Comparison of ENCODE assay signal across 24 mouse cellular contexts in genomic region chr2:108920111-108920510, GRCm38 (mm10).
DNase-seq lines count a peak whose midpoint lies in the region; ATAC-seq and TF ChIP-seq lines count a peak whose summit lies in the region.
"Had no signal": no experiment of that assay in that cellular context is flagged by ENCODE, and none has a peak within 500 bp of the region (broad histone marks: within the 10 kb centered on the region; RNA-seq: fewer than 3 reads in every experiment).

No protein-coding gene starts in this region.

- no peaks in the 10 kb centered on the region for H3K27me3 ChIP-seq in embryonic facial prominence, embryonic 14.5 days (replicated peaks; ENCODE audit: control insufficient read depth, insufficient read depth, low read length)
- no peaks in the 10 kb centered on the region for H3K27me3 ChIP-seq in embryonic facial prominence, embryonic 10.5 days (replicated peaks; ENCODE audit: low read depth, poor library complexity, severe bottlenecking)
- H3K27me3 ChIP-seq in kidney, postnatal 0 days (ENCODE audit: insufficient read depth, low read length): no peaks in the 10 kb centered on the region
- no peaks in the 10 kb centered on the region for H3K27me3 ChIP-seq in neural tube, embryonic 14.5 days (ENCODE audit: control insufficient read depth, insufficient read depth, low read length)
- no peaks in the 10 kb centered on the region for H3K27me3 ChIP-seq in neural tube, embryonic 15.5 days (replicated peaks)
- H3K27me3 ChIP-seq: heart, embryonic 15.5 days; neural tube, embryonic 13.5 days had no signal

- H3K4me1 ChIP-seq in embryonic facial prominence, embryonic 14.5 days (ENCODE audit: control insufficient read depth, insufficient read depth, low read length): no peaks in the 10 kb centered on the region
- H3K4me1 ChIP-seq in embryonic facial prominence, embryonic 10.5 days: no peaks in the 10 kb centered on the region
- no peaks in the 10 kb centered on the region for H3K4me1 ChIP-seq in kidney, postnatal 0 days (replicated peaks; ENCODE audit: insufficient read depth, low read length)
- H3K4me1 ChIP-seq in neural tube, embryonic 14.5 days (ENCODE audit: control insufficient read depth, insufficient read depth, low read length): no peaks in the 10 kb centered on the region
- no peaks in the 10 kb centered on the region for H3K4me1 ChIP-seq in neural tube, embryonic 15.5 days
- H3K4me1 ChIP-seq: heart, embryonic 15.5 days; limb, embryonic 10.5 days; neural tube, embryonic 13.5 days had no signal

- H3K9me3 ChIP-seq in embryonic facial prominence, embryonic 14.5 days (ENCODE audit: control insufficient read depth, low read length): no peaks in the 10 kb centered on the region
- H3K9me3 ChIP-seq in embryonic facial prominence, embryonic 10.5 days: no peaks in the 10 kb centered on the region
- no peaks in the 10 kb centered on the region for H3K9me3 ChIP-seq in kidney, postnatal 0 days (replicated peaks; ENCODE audit: low read length)
- no peaks in the 10 kb centered on the region for H3K9me3 ChIP-seq in neural tube, embryonic 14.5 days (ENCODE audit: control insufficient read depth, low read length)
- no peaks in the 10 kb centered on the region for H3K9me3 ChIP-seq in neural tube, embryonic 15.5 days (replicated peaks)
- H3K9me3 ChIP-seq: heart, embryonic 15.5 days; limb, embryonic 10.5 days; neural tube, embryonic 13.5 days had no signal

- ATAC-seq in embryonic facial prominence, embryonic 14.5 days (ENCODE audit: low read depth): no peak
- no peak for ATAC-seq in kidney, postnatal 0 days (replicated peaks; ENCODE audit: low FRiP score, low read depth)
- peak; percentile 21; the same call in 1 of the 2 replicates for ATAC-seq in neural tube, embryonic 14.5 days (ENCODE audit: low read depth)
- ATAC-seq in neural tube, embryonic 15.5 days (ENCODE audit: low FRiP score): no peak
- ATAC-seq: forebrain, embryonic 16.5 days; liver, postnatal 0 days had no signal

- TF ChIP-seq CTCF in kidney, postnatal 0 days (IDR thresholded peaks at IDR 0.05; ENCODE audit: low read depth): no peak

- H3K4me2 ChIP-seq in embryonic facial prominence, embryonic 14.5 days (ENCODE audit: low read depth, low read length): no peak overlapping the region
- no peak overlapping the region for H3K4me2 ChIP-seq in kidney, postnatal 0 days (ENCODE audit: low read length)
- no peak overlapping the region for H3K4me2 ChIP-seq in neural tube, embryonic 14.5 days (ENCODE audit: low read depth, low read length)
- H3K4me2 ChIP-seq in neural tube, embryonic 15.5 days: no peak overlapping the region
- H3K4me2 ChIP-seq: heart, embryonic 15.5 days; neural tube, embryonic 13.5 days had no signal

- 73% methylated on average over 5 of the region's 5 CpGs for WGBS in embryonic facial prominence, embryonic 14.5 days
- 83% methylated on average over 5 of the region's 5 CpGs for WGBS in embryonic facial prominence, embryonic 10.5 days
- WGBS in kidney, postnatal 0 days: 71% methylated on average over 5 of the region's 5 CpGs
- WGBS in neural tube, embryonic 14.5 days: 55% methylated on average over 5 of the region's 5 CpGs
- 50% methylated on average over 5 of the region's 5 CpGs for WGBS in neural tube, embryonic 15.5 days

- no peak overlapping the region for H3K27ac ChIP-seq in embryonic facial prominence, embryonic 14.5 days (replicated peaks; ENCODE audit: low read depth, low read length)
- no peak overlapping the region for H3K27ac ChIP-seq in embryonic facial prominence, embryonic 10.5 days (replicated peaks)
- H3K27ac ChIP-seq in kidney, postnatal 0 days: no peak overlapping the region
- no peak overlapping the region for H3K27ac ChIP-seq in neural tube, embryonic 14.5 days (ENCODE audit: low read depth, low read length)
- H3K27ac ChIP-seq in neural tube, embryonic 15.5 days (replicated peaks): no peak overlapping the region
- H3K27ac ChIP-seq: heart, embryonic 15.5 days; left cerebral cortex, adult 2 months; limb, embryonic 10.5 days; neural tube, embryonic 13.5 days had no signal

- H3K9ac ChIP-seq in embryonic facial prominence, embryonic 14.5 days (ENCODE audit: low read depth, low read length): no peak overlapping the region
- no peak overlapping the region for H3K9ac ChIP-seq in kidney, postnatal 0 days (ENCODE audit: low read depth, low read length)
- no peak overlapping the region for H3K9ac ChIP-seq in neural tube, embryonic 14.5 days (replicated peaks; ENCODE audit: low read depth, low read length)
- H3K9ac ChIP-seq in neural tube, embryonic 15.5 days (replicated peaks): no peak overlapping the region
- H3K9ac ChIP-seq: heart, embryonic 15.5 days; liver, postnatal 0 days; neural tube, embryonic 13.5 days had no signal

- H3K36me3 ChIP-seq in embryonic facial prominence, embryonic 14.5 days (ENCODE audit: control insufficient read depth, insufficient read depth, low read length): no peaks in the 10 kb centered on the region
- no peaks in the 10 kb centered on the region for H3K36me3 ChIP-seq in embryonic facial prominence, embryonic 10.5 days (replicated peaks)
- no peaks in the 10 kb centered on the region for H3K36me3 ChIP-seq in kidney, postnatal 0 days (ENCODE audit: insufficient read depth, low read length)
- H3K36me3 ChIP-seq in neural tube, embryonic 14.5 days (ENCODE audit: control insufficient read depth, insufficient read depth, low read length): no peaks in the 10 kb centered on the region
- no peaks in the 10 kb centered on the region for H3K36me3 ChIP-seq in neural tube, embryonic 15.5 days
- H3K36me3 ChIP-seq: heart, embryonic 15.5 days; limb, embryonic 10.5 days; neural tube, embryonic 13.5 days had no signal

- peak; percentile 15 for DNase-seq in embryonic facial prominence, embryonic 14.5 days (ENCODE audit: low spot score)
- DNase-seq in embryonic facial prominence, embryonic 10.5 days (ENCODE audit: low spot score): no peak
- DNase-seq in kidney, postnatal 0 days (ENCODE audit: low spot score): peak; percentile 20
- DNase-seq in kidney, postnatal 14 days: no peak
- no peak for DNase-seq in cerebellum, adult 18-20 months
- DNase-seq in right cerebral cortex, adult 2 months (ENCODE audit: low spot score in 2 of 2): no peak
- DNase-seq: adrenal gland, postnatal 25 days; cerebellum, adult 11-12 months; cerebellum, postnatal 25 days; embryo, embryonic 11 days; gastrocnemius, postnatal 36 days; kidney, adult 9 months; kidney, postnatal 4 days; layer of hippocampus, adult 9-11 months; liver, postnatal 0 days; right cerebral cortex, postnatal 14 days; thymus, postnatal 36 days had no signal

- no peak overlapping the region for H3K4me3 ChIP-seq in embryonic facial prominence, embryonic 14.5 days (ENCODE audit: low read depth, low read length)
- H3K4me3 ChIP-seq in embryonic facial prominence, embryonic 10.5 days: no peak overlapping the region
- no peak overlapping the region for H3K4me3 ChIP-seq in kidney, postnatal 0 days (replicated peaks; ENCODE audit: low read depth, low read length)
- no peak overlapping the region for H3K4me3 ChIP-seq in neural tube, embryonic 14.5 days (ENCODE audit: low read depth, low read length)
- no peak overlapping the region for H3K4me3 ChIP-seq in neural tube, embryonic 15.5 days (replicated peaks)
- H3K4me3 ChIP-seq: heart, embryonic 15.5 days; left cerebral cortex, adult 2 months; limb, embryonic 10.5 days; neural tube, embryonic 13.5 days had no signal

Comparison
In these comparisons a context has a peak if more than half of its experiments do, and no peak if none do; other contexts are left out.
1. DNase-seq: peak in embryonic facial prominence, embryonic 14.5 days (single experiment) and kidney, postnatal 0 days (single experiment); none in embryonic facial prominence, embryonic 10.5 days (single experiment), kidney, postnatal 14 days (single experiment), cerebellum, adult 18-20 months (0 of 2) and right cerebral cortex, adult 2 months (0 of 2).